Mouse (Mus musculus) olfactory bulb, adult 2 months (tissue): ENCODE data around the gene Gm28635. TPM values are rescaled to one million over a fixed set of nuclear protein-coding genes. Genes with fewer than 3 reads are reported as not detected.

Experiments
- H3K27ac ChIP-seq: fragments of 200-500 bp; 2 replicates; pipeline ENCODE4 v1.5.1; 2012; ENCODE audit warnings: low read depth, low read length; ENCODE audit not compliant: insufficient read depth
- H3K4me1 ChIP-seq: fragments of 200-500 bp; 2 replicates; pipeline ENCODE4 v1.6.1; 2012; ENCODE audit warnings: low read length; ENCODE audit not compliant: control insufficient read depth, insufficient read depth
- H3K4me3 ChIP-seq: fragments of 200-500 bp; 2 replicates; pipeline ENCODE4 v1.5.1; 2012; ENCODE audit warnings: mild to moderate bottlenecking, low read depth, low read length, moderate library complexity; ENCODE audit not compliant: insufficient read depth
- CTCF ChIP-seq: fragments of 200-500 bp; IDR thresholded peaks from 2 replicates; pipeline ENCODE4 v1.5.1; 2012; ENCODE audit warnings: low read depth, mild to moderate bottlenecking, low read length, moderate library complexity; ENCODE audit not compliant: insufficient read depth
- POLR2A ChIP-seq: fragments of 200-500 bp; IDR thresholded peaks from 2 replicates; pipeline ENCODE4 v1.6.1; 2012; ENCODE audit warnings: mild to moderate bottlenecking, low read depth, low read length, moderate library complexity; ENCODE audit not compliant: insufficient read depth
- WGBS: fragments of 180-500 bp; shearing (Covaris S2); methylation state at CpG from one replicate; pipeline ENCODE4 v1.1.7; 2018; 5-methylcytosine and 5-hydroxymethylcytosine counted together
- polyA plus RNA-seq: library from polyadenylated mRNA; stranded (reverse); fragments of >200 nt; gene quantifications from 2 replicates; pipeline ENCODE4 v1.2.4, GENCODE M21; 2012; ENCODE audit warnings: low replicate concordance; ENCODE audit not compliant: missing spikeins, insufficient read depth, insufficient read length

Gm28635 gene
- polyA plus RNA-seq, 1 experiment, result not detected

DNA sequence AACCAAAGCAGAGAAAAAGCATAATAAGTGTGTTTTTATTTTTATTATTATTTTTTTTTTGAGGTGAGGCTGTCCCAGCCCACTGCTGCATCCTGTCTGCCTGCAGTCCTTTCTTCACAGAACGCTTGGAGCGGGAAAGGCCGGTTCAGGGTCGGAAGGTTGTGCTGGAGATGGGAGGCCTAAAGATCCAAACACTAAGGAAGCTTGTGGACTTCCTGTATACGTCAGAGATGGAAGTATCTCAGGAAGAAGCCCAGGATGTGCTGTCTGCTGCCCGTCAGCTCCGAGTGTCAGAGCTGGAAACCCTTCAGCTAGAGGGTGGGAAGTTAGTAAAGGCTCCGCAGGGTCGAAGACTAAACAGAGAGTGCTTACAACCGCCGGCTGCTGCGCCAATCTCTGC, 11.8 kb downstream of the Gm28635 start:
- Histone ChIP-seq H3K4me3 (no peak overlapping the region), H3K4me1 (no peaks in the 10 kb centered on the region), H3K27ac (no peak overlapping the region)
- TF ChIP-seq POLR2A (no peak), CTCF (no peak)
- 78% methylated on average over 12 of the region's 12 CpGs for WGBS

DNA sequence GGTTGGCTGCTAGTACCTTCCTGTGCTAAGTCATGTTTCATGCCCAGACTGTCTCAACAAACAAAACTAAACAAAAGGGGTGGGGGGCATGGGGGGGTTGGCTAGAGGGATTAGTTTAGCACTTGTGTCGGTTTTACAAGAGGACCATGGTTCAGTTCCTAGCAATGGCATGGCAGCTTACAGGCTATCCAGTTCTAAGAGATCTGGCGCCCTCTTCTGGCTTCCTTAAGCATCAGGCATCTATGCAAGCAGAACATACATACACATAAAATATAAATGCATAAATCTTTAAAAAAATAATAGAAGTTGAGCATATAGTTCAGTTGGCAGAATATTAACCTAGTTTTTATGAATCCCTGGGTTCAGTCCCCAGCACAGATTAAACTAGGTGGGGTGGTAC, 15.0 kb downstream of the Gm28635 start:
- H3K4me1 ChIP-seq, result no peaks in the 10 kb centered on the region
- no peak overlapping the region for H3K27ac ChIP-seq
- TF ChIP-seq CTCF, result no peak
- TF ChIP-seq POLR2A, result no peak
- WGBS, result 34% methylated on average over 2 of the region's 2 CpGs
- no peak overlapping the region for H3K4me3 ChIP-seq

GRCm38 (mm10) chr2:84660253-84660652, 17.6 kb downstream of the Gm28635 start:
- WGBS, result 59% methylated on average over 3 of the region's 3 CpGs
- no peak overlapping the region for H3K27ac ChIP-seq
- H3K4me1 ChIP-seq, result no peaks in the 10 kb centered on the region
- H3K4me3 ChIP-seq, result no peak overlapping the region
- no peak for TF ChIP-seq POLR2A
- no peak for TF ChIP-seq CTCF

DNA sequence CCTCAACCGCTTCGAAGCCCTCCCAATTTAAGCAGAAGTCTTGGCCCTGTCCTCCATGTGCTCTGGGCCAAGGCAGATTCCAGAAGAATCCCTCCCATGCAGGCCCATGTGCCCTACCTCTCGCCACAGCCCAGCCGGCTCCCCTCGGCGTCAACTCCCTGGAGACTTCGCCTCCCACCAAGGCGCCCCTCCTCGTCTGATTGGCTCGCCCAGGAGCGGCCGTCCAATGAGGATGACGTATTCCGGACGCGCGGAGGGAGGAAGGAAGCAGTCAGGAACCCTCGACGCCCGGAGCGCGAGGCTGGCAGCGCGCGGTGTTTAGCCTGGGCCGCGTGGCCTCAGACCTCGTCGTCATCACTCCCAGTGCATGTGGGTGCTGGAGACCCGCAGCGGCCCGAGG, 19.0 kb downstream of the Gm28635 start, which contains the start of gene Btbd18:
Gene Btbd18, plus strand, starts transcription at position 274 of the 400 bp plus-strand sequence.
- TF ChIP-seq POLR2A (no peak), CTCF (no peak)
- WGBS, result 96% methylated on average over 32 of the region's 32 CpGs
- H3K4me3 ChIP-seq, result no peak within 1 kb of the TSS
- H3K4me1 ChIP-seq, result no peaks in the 10 kb centered on the region
- no peak within 1 kb of the TSS for H3K27ac ChIP-seq

DNA sequence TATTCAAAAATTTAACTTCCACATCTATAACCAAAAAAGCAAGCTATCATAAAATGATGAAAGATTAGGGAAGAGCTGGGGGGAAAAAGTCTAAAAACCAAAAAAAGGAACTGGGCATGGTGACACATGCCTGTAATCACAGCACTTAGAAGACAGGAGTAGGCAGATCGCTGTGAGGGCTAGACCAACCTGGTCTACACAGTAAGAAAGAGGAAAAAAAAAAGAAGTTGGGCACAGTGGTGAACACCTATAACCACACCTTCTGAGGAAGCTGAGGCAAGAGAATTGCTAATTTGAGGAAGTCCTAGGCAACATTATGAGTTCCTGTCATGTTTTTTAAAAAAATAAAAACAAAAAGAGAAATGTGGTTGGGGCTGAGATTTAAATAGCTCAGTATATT, 22.0 kb downstream of the Gm28635 start:
- TF ChIP-seq POLR2A (no peak), CTCF (no peak)
- H3K27ac ChIP-seq, result no peak overlapping the region
- H3K4me3 ChIP-seq, result no peak overlapping the region
- 74% methylated on average over 1 of the region's 1 CpGs for WGBS
- no peaks in the 10 kb centered on the region for H3K4me1 ChIP-seq

- H3K27ac ChIP-seq, result no peak overlapping the region
- TF ChIP-seq CTCF (no peak), POLR2A (no peak)
- no peaks in the 10 kb centered on the region for H3K4me1 ChIP-seq
- no peak overlapping the region for H3K4me3 ChIP-seq
These were observed 24.5 kb downstream of the Gm28635 start for GRCm38 (mm10) chr2:84653354-84653753.

DNA sequence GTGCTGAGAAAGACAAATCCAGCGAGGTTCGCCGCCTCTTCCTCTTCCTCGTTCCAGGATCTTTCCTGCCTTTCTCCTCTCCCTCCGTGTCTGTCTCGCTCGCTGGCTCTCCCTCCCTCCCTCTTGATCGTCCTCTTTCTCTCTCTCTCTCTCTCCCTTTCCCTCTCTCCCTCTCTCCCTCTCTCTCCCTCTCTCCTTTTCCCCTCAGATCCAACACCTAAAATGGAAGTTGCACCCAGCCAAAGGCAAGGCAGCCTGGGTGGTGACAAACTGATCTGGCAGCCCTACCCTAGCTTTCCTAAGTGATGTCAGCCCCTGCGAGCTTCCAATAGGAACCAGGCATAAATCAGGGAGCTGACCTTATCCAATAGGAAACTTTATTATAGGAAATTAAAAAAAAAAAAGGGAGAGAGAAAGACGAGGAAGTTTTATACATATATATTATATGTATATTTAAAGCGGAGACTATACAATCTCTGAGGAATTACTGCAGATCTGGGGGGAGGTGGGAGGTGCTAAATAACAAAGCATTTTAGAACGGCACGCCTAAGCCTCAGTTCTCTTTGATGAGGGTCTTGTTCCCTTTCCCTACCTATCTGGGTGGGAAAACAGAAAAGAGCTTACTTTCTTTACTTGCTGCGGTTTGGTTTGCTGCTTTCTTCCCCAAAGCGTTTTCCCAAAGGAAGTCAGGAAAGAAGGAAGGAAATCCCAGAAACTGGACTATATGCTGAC, 27.2 kb downstream of the Gm28635 start, which contains the start of gene Ctnnd1:
Gene Ctnnd1, minus strand, starts transcription at position 302 of the 732 bp plus-strand sequence.
- peak within 1 kb of the TSS; percentile 98 for H3K27ac ChIP-seq
- H3K4me3 ChIP-seq, result peak within 1 kb of the TSS; percentile 90
- no peaks in the 10 kb centered on the region for H3K4me1 ChIP-seq
- TF ChIP-seq CTCF, result no peak
- TF ChIP-seq POLR2A, result peak; percentile 79
- under 1% methylated on average over 15 of the region's 15 CpGs for WGBS

- WGBS, result 0% methylated on average over 10 of the region's 10 CpGs
- Histone ChIP-seq H3K4me1 (no peaks in the 10 kb centered on the region), H3K27ac (peak overlapping the region; percentile 78), H3K4me3 (peak overlapping the region; percentile 78)
- no peak for TF ChIP-seq CTCF
- TF ChIP-seq POLR2A, result no peak
These were observed 28.2 kb downstream of the Gm28635 start for GRCm38 (mm10) chr2:84649674-84650073.

DNA sequence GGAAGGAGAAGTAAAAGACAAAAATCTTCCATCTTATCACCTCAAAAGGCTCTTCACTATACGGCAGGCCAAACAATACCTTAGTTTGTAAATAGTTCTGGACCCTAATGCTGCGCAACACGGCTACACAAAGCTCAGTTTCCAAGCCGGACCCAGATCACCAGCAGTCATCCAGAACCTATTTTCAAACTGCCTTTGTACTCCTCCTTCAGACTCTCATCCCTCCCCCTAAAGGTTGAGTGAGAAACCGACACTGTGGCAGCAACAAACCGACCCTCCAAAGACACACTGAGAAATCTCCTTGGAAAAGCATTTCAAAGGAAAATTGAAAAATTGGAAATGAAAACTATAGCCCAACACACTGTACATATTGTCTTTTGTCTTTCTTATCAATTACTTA, 29.5 kb downstream of the Gm28635 start:
- WGBS, result 3% methylated on average over 6 of the region's 6 CpGs
- TF ChIP-seq POLR2A (no peak), CTCF (no peak)
- Histone ChIP-seq H3K4me3 (peak overlapping the region; percentile 45), H3K27ac (no peak overlapping the region; the same call in 1 of the 2 replicates), H3K4me1 (no peaks in the 10 kb centered on the region)
